Mouse (Mus musculus): ENCODE measurements around the gene Ceacam10. TPM values are rescaled to one million over a fixed set of nuclear protein-coding genes. Genes with fewer than 3 reads are reported as not detected.

Ceacam10 gene
- polyA plus RNA-seq, 1 experiment: not detected

- Histone ChIP-seq H3K27ac (ENCODE audit: insufficient read depth, low read depth, low read length) (no peak overlapping the region), H3K4me1 (ENCODE audit: control insufficient read depth, insufficient read depth, low read length) (no peaks in the 10 kb centered on the region), H3K4me3 (ENCODE audit: insufficient read depth, low read length) (no peak overlapping the region)
- TF ChIP-seq POLR2A (IDR thresholded peaks at IDR 0.05; ENCODE audit: borderline replicate concordance, low read depth, low read length) (no peak), CTCF (IDR thresholded peaks at IDR 0.05; ENCODE audit: low read depth, low read length) (no peak)
Observed at GRCm38 (mm10) chr7:24773942-24774535, 3.0 kb upstream of the Ceacam10 start.

GRCm38 (mm10) chr7:24776145-24776544 lies 861 bp upstream of the Ceacam10 start:
- Histone ChIP-seq H3K4me1 (ENCODE audit: control insufficient read depth, insufficient read depth, low read length) (no peaks in the 10 kb centered on the region), H3K4me3 (ENCODE audit: insufficient read depth, low read length) (no peak overlapping the region), H3K27ac (ENCODE audit: insufficient read depth, low read depth, low read length) (no peak overlapping the region)
- TF ChIP-seq POLR2A (IDR thresholded peaks at IDR 0.05; ENCODE audit: borderline replicate concordance, low read depth, low read length) (no peak), CTCF (IDR thresholded peaks at IDR 0.05; ENCODE audit: low read depth, low read length) (no peak)

- Histone ChIP-seq H3K4me3 (ENCODE audit: insufficient read depth, low read length) (no peak overlapping the region), H3K4me1 (ENCODE audit: control insufficient read depth, insufficient read depth, low read length) (peaks cover 8% of the 10 kb centered on the region), H3K27ac (ENCODE audit: insufficient read depth, low read depth, low read length) (no peak overlapping the region)
- no peak for TF ChIP-seq CTCF (IDR thresholded peaks at IDR 0.05; ENCODE audit: low read depth, low read length)
- TF ChIP-seq POLR2A (IDR thresholded peaks at IDR 0.05; ENCODE audit: borderline replicate concordance, low read depth, low read length): no peak
Observed at GRCm38 (mm10) chr7:24797918-24798317, 20.9 kb downstream of the Ceacam10 start.

- Histone ChIP-seq H3K4me3 (ENCODE audit: insufficient read depth, low read length) (no peak overlapping the region), H3K4me1 (ENCODE audit: control insufficient read depth, insufficient read depth, low read length) (peaks cover 13% of the 10 kb centered on the region), H3K27ac (ENCODE audit: insufficient read depth, low read depth, low read length) (no peak overlapping the region)
- TF ChIP-seq POLR2A (IDR thresholded peaks at IDR 0.05; ENCODE audit: borderline replicate concordance, low read depth, low read length) (no peak), CTCF (IDR thresholded peaks at IDR 0.05; ENCODE audit: low read depth, low read length) (no peak)
Observed at GRCm38 (mm10) chr7:24802149-24802767, 25.3 kb downstream of the Ceacam10 start.

- H3K27ac ChIP-seq (ENCODE audit: insufficient read depth, low read depth, low read length): no peak overlapping the region
- peaks cover 13% of the 10 kb centered on the region for H3K4me1 ChIP-seq (ENCODE audit: control insufficient read depth, insufficient read depth, low read length)
- TF ChIP-seq POLR2A (IDR thresholded peaks at IDR 0.05; ENCODE audit: borderline replicate concordance, low read depth, low read length): no peak
- no peak for TF ChIP-seq CTCF (IDR thresholded peaks at IDR 0.05; ENCODE audit: low read depth, low read length)
- no peak overlapping the region for H3K4me3 ChIP-seq (ENCODE audit: insufficient read depth, low read length)
Observed at GRCm38 (mm10) chr7:24804826-24805225, 27.8 kb downstream of the Ceacam10 start.

- Histone ChIP-seq H3K4me3 (ENCODE audit: insufficient read depth, low read length) (no peak overlapping the region), H3K27ac (ENCODE audit: insufficient read depth, low read depth, low read length) (no peak overlapping the region), H3K4me1 (ENCODE audit: control insufficient read depth, insufficient read depth, low read length) (no peaks in the 10 kb centered on the region)
- TF ChIP-seq CTCF (IDR thresholded peaks at IDR 0.05; ENCODE audit: low read depth, low read length) (no peak), POLR2A (IDR thresholded peaks at IDR 0.05; ENCODE audit: borderline replicate concordance, low read depth, low read length) (no peak)
Observed at GRCm38 (mm10) chr7:24809041-24809440, 32.0 kb downstream of the Ceacam10 start.

GRCm38 (mm10) chr7:24817502-24817901 lies 40.5 kb downstream of the Ceacam10 start:
- no peak overlapping the region for H3K4me3 ChIP-seq (ENCODE audit: insufficient read depth, low read length)
- no peak overlapping the region for H3K27ac ChIP-seq (ENCODE audit: insufficient read depth, low read depth, low read length)
- TF ChIP-seq POLR2A (IDR thresholded peaks at IDR 0.05; ENCODE audit: borderline replicate concordance, low read depth, low read length) (no peak), CTCF (IDR thresholded peaks at IDR 0.05; ENCODE audit: low read depth, low read length) (peak; percentile 55)
- peaks cover 6% of the 10 kb centered on the region for H3K4me1 ChIP-seq (ENCODE audit: control insufficient read depth, insufficient read depth, low read length)

GRCm38 (mm10) chr7:24824452-24824851 lies 47.4 kb downstream of the Ceacam10 start:
- TF ChIP-seq CTCF (IDR thresholded peaks at IDR 0.05; ENCODE audit: low read depth, low read length): no peak
- TF ChIP-seq POLR2A (IDR thresholded peaks at IDR 0.05; ENCODE audit: borderline replicate concordance, low read depth, low read length): no peak
- H3K4me1 ChIP-seq (ENCODE audit: control insufficient read depth, insufficient read depth, low read length): peaks cover 36% of the 10 kb centered on the region
- H3K4me3 ChIP-seq (ENCODE audit: insufficient read depth, low read length): no peak overlapping the region
- H3K27ac ChIP-seq (ENCODE audit: insufficient read depth, low read depth, low read length): peak overlapping the region; percentile 58

- peaks cover 32% of the 10 kb centered on the region for H3K4me1 ChIP-seq (ENCODE audit: control insufficient read depth, insufficient read depth, low read length)
- TF ChIP-seq POLR2A (IDR thresholded peaks at IDR 0.05; ENCODE audit: borderline replicate concordance, low read depth, low read length) (no peak), CTCF (IDR thresholded peaks at IDR 0.05; ENCODE audit: low read depth, low read length) (no peak)
- no peak overlapping the region for H3K4me3 ChIP-seq (ENCODE audit: insufficient read depth, low read length)
- no peak overlapping the region for H3K27ac ChIP-seq (ENCODE audit: insufficient read depth, low read depth, low read length)
Observed at GRCm38 (mm10) chr7:24827181-24827580, 50.2 kb downstream of the Ceacam10 start.

Other genes starting within 250 kb of the Ceacam10 start
- gene Irgq, start 246.5 kb upstream of the Ceacam10 start, polyA plus RNA-seq (2012; ENCODE audit: insufficient read depth, insufficient read length, missing spikeins): 6.6 and 8.5 TPM in 2 replicates
- gene Pinlyp, start 231.1 kb upstream of the Ceacam10 start, polyA plus RNA-seq (2012; ENCODE audit: insufficient read depth, insufficient read length, missing spikeins): not detected in 2 replicates
- gene Xrcc1, start 230.9 kb upstream of the Ceacam10 start, polyA plus RNA-seq (2012; ENCODE audit: insufficient read depth, insufficient read length, missing spikeins): 54.6 and 58.7 TPM in 2 replicates
- gene Ethe1, start 189.7 kb upstream of the Ceacam10 start, polyA plus RNA-seq (2012; ENCODE audit: insufficient read depth, insufficient read length, missing spikeins): 18.2 and 18.5 TPM in 2 replicates
- gene Zfp575, start 189.6 kb upstream of the Ceacam10 start, polyA plus RNA-seq (2012; ENCODE audit: insufficient read depth, insufficient read length, missing spikeins): not detected in 2 replicates
- gene Phldb3, start 166.4 kb upstream of the Ceacam10 start, polyA plus RNA-seq (2012; ENCODE audit: insufficient read depth, insufficient read length, missing spikeins): 7.2 and 7.6 TPM in 2 replicates
- not detected in 2 replicates for gene Lypd3, start 140.7 kb upstream of the Ceacam10 start, polyA plus RNA-seq (2012; ENCODE audit: insufficient read depth, insufficient read length, missing spikeins)
- not detected in 2 replicates for gene Tex101, start 100.5 kb upstream of the Ceacam10 start, polyA plus RNA-seq (2012; ENCODE audit: insufficient read depth, insufficient read length, missing spikeins)
- not detected in 2 replicates for gene BC049730, start 68.0 kb upstream of the Ceacam10 start, polyA plus RNA-seq (2012; ENCODE audit: insufficient read depth, insufficient read length, missing spikeins)
- not detected in 2 replicates for gene Gm4763, start 50.3 kb upstream of the Ceacam10 start, polyA plus RNA-seq (2012; ENCODE audit: insufficient read depth, insufficient read length, missing spikeins)
- 0.47 and 0.74 TPM in 2 replicates for gene Cd177, start 16.9 kb upstream of the Ceacam10 start, polyA plus RNA-seq (2012; ENCODE audit: insufficient read depth, insufficient read length, missing spikeins)
- gene Gm9844, start 85.0 kb downstream of the Ceacam10 start, polyA plus RNA-seq (2012; ENCODE audit: insufficient read depth, insufficient read length, missing spikeins): 2.4 TPM in 1 of 2 replicates, not detected in the other
- gene Lypd4, start 92.7 kb downstream of the Ceacam10 start, polyA plus RNA-seq (2012; ENCODE audit: insufficient read depth, insufficient read length, missing spikeins): not detected in 2 replicates
- gene Dmrtc2, start 92.9 kb downstream of the Ceacam10 start, polyA plus RNA-seq (2012; ENCODE audit: insufficient read depth, insufficient read length, missing spikeins): not detected in 2 replicates
- gene Rps19, start 107.2 kb downstream of the Ceacam10 start, polyA plus RNA-seq (2012; ENCODE audit: insufficient read depth, insufficient read length, missing spikeins): 1,580 and 1,635 TPM in 2 replicates
- gene Cd79a, start 120.2 kb downstream of the Ceacam10 start, polyA plus RNA-seq (2012; ENCODE audit: insufficient read depth, insufficient read length, missing spikeins): not detected in 2 replicates
- 197 and 204 TPM in 2 replicates for gene Arhgef1, start 125.7 kb downstream of the Ceacam10 start, polyA plus RNA-seq (2012; ENCODE audit: insufficient read depth, insufficient read length, missing spikeins)
- not detected in 2 replicates for gene Gm4881, start 167.3 kb downstream of the Ceacam10 start, polyA plus RNA-seq (2012; ENCODE audit: insufficient read depth, insufficient read length, missing spikeins)
- gene Rabac1, start 195.5 kb downstream of the Ceacam10 start, polyA plus RNA-seq (2012; ENCODE audit: insufficient read depth, insufficient read length, missing spikeins): 205 and 226 TPM in 2 replicates
- 70.0 and 85.8 TPM in 2 replicates for gene Atp1a3, start 228.8 kb downstream of the Ceacam10 start, polyA plus RNA-seq (2012; ENCODE audit: insufficient read depth, insufficient read length, missing spikeins)

Measured in bone marrow macrophage, adult 2 months (primary cell).